ENCODE assay signal across 19 mouse cellular contexts in the genomic region with DNA sequence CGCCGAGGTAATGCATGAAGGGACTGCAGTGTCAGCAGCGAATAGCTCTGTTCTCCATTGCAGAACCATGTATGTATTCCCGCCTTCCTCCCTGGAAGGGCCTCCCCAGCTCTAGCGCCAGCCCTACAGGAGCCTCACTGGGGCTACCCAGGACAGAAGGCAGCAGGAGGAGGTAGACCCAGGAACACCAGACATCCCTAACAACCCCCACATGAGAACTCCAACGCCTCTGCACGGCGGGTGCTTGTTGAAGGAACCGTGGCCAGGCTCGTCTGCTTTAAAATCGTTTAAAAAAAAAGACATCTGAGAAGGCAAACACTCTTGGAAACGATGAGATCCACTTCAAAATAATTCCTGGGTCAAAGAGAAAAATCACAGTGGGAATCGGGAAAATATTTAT.
"Had no signal": no experiment of that assay in that cellular context is flagged by ENCODE, and none has a peak within 500 bp of the region (broad histone marks: within the 10 kb centered on the region; RNA-seq: fewer than 3 reads in every experiment).

No protein-coding gene starts in this region.

- H3K4me3 ChIP-seq: limb, embryonic 12.5 days; limb, embryonic 15.5 days; midbrain, embryonic 12.5 days; midbrain, embryonic 15.5 days; neural tube, embryonic 12.5 days; neural tube, embryonic 15.5 days had no signal

- H3K27ac ChIP-seq: kidney, postnatal 0 days; limb, embryonic 12.5 days; limb, embryonic 15.5 days; liver, embryonic 14.5 days; macrophage; midbrain, embryonic 12.5 days; midbrain, embryonic 15.5 days; neural tube, embryonic 12.5 days; neural tube, embryonic 15.5 days; stomach, postnatal 0 days had no signal

- H3K4me1 ChIP-seq: limb, embryonic 15.5 days; midbrain, embryonic 12.5 days; neural tube, embryonic 12.5 days had no signal

- DNase-seq: kidney, adult 2 months; kidney, postnatal 25 days; left cerebral cortex, postnatal 4 days; liver, postnatal 0 days; lung, embryonic 14.5 days; retina, postnatal 1 day; thymus, adult 2 months; thymus, postnatal 14 days; thymus, postnatal 4 days had no signal
